Mouse (Mus musculus): ENCODE results near the gene Pde4dip.

DNA sequence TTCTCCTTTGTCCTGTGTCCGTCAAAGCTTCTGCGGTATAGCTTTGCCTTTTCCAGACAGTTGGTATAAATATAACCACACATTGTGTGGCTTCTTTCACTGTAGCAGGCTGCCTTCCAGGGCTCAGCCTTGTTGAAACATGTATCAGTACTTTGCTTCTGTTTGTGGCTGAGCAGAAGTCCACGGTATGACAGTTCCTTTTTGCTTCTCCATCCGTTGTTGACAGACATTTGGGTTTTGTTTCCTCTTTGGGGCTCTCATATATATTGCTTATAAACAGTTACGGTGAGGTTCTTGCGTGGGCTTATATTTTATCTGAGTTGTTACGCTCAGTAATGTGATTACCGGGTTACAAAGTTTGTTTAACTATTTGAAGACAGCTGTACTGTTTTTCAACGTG is 223.0 kb downstream of the Pde4dip start:
- no peak for TF ChIP-seq CTCF (conservative IDR thresholded peaks at IDR 0.05; ENCODE audit: insufficient read depth, insufficient read length, low read depth, low read length)
- no peak for TF ChIP-seq POLR2A (IDR thresholded peaks at IDR 0.05; ENCODE audit: low read depth, low read length)
